Mouse (Mus musculus) megakaryocyte, embryonic 14.5 days (primary cell): ENCODE measurements at regions not wholly inside any gene's neighbourhood (a gene's known extent, or its start where the extent isn't known, plus 50 kb on each side); places are given as distances from the start of the nearest gene placed in this dataset.

Experiments used
- H3K27me3 ChIP-seq: replicated peaks from 2 replicates; pipeline ENCODE3; 2012; ENCODE audit warnings: inconsistent platforms
- H3K36me3 ChIP-seq: replicated peaks from 2 replicates; pipeline ENCODE3; 2012; ENCODE audit warnings: low read length, inconsistent platforms, mixed read lengths
- H3K4me1 ChIP-seq: 2 replicates; pipeline ENCODE4 v1.6.1; 2012; ENCODE audit warnings: inconsistent platforms
- H3K4me3 ChIP-seq: replicated peaks from 2 replicates; pipeline ENCODE3; 2012; ENCODE audit warnings: moderate library complexity, mild to moderate bottlenecking, inconsistent platforms
- H3K9me3 ChIP-seq: 2 replicates; pipeline ENCODE4 v1.6.1; 2012; ENCODE audit warnings: inconsistent platforms
- FLI1 ChIP-seq: IDR thresholded peaks from 2 replicates; pipeline ENCODE4 v1.6.1; 2012; ENCODE audit warnings: low read length, inconsistent platforms, mixed read lengths
- GATA1 ChIP-seq: IDR thresholded peaks from 3 replicates; pipeline ENCODE4 v1.6.1; 2012; ENCODE audit warnings: mixed read lengths, low read length, inconsistent platforms, borderline replicate concordance

GRCm38 (mm10) chr3:101163160-101163990 is 53.3 kb upstream of the Ptgfrn start:
- TF ChIP-seq FLI1 = no peak
- TF ChIP-seq GATA1 = no peak
- Histone ChIP-seq H3K4me1 (no peaks in the 10 kb centered on the region), H3K4me3 (no peak overlapping the region)

GRCm38 (mm10) chr3:101162536-101163159 is 52.6 kb upstream of the Ptgfrn start:
- no peak for TF ChIP-seq GATA1
- no peak for TF ChIP-seq FLI1
- H3K36me3 ChIP-seq = no peaks in the 10 kb centered on the region
- no peak overlapping the region for H3K4me3 ChIP-seq

More at GRCm38 (mm10) chr3:101163160-101163990, 53.3 kb upstream of the Ptgfrn start:
- Histone ChIP-seq H3K9me3 (peaks cover 3% of the 10 kb centered on the region; the same call in 1 of the 2 replicates), H3K27me3 (peaks cover 7% of the 10 kb centered on the region), H3K36me3 (no peaks in the 10 kb centered on the region)

DNA sequence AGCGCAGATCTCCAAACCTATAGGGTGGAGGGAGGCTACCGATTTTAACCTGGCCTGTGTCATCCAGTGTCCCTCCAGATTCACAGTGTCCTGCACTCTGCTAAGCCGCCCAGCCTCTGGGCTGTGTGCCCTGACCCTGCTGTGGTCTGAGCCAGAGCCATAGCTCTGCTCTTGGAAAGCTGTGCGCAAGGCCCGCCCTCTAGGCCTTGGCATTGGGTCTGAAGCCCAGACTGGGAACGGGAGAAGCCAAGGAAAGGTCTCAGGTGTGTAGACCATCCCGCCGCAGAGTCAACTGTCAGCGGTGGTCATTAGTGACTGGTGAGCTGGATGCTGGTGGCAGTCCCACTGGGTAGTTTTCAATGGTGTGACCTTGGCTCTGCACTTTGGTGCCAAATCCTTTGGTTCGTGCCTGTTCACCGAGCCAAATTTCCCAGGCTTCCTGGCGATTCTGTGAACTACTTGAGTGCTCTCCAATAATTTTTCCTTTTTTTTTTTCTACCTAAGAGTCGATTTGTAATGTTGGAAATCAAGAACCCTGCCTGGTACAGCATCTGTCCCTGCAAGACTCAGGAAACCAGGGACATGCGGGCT is 52.0 kb upstream of the Ptgfrn start:
- TF ChIP-seq FLI1 (no peak), GATA1 (no peak)
- no peak overlapping the region for H3K4me3 ChIP-seq
- peaks cover 6% of the 10 kb centered on the region; the same call in 1 of the 2 replicates for H3K9me3 ChIP-seq

More at GRCm38 (mm10) chr3:101162536-101163159, 52.6 kb upstream of the Ptgfrn start:
- no peaks in the 10 kb centered on the region for H3K4me1 ChIP-seq
- H3K27me3 ChIP-seq = peaks cover 7% of the 10 kb centered on the region
- peaks cover 6% of the 10 kb centered on the region; the same call in 1 of the 2 replicates for H3K9me3 ChIP-seq

GRCm38 (mm10) chr3:101161421-101161940 is 51.4 kb upstream of the Ptgfrn start:
- no peak overlapping the region for H3K4me3 ChIP-seq
- TF ChIP-seq GATA1 (no peak), FLI1 (no peak)
- H3K4me1 ChIP-seq = no peaks in the 10 kb centered on the region
- H3K27me3 ChIP-seq = peaks cover 7% of the 10 kb centered on the region
- peaks cover 6% of the 10 kb centered on the region; the same call in 1 of the 2 replicates for H3K9me3 ChIP-seq
- no peaks in the 10 kb centered on the region for H3K36me3 ChIP-seq

More for the DNA sequence above, 52.0 kb upstream of the Ptgfrn start:
- no peaks in the 10 kb centered on the region for H3K36me3 ChIP-seq
- no peaks in the 10 kb centered on the region for H3K4me1 ChIP-seq
- H3K27me3 ChIP-seq = peaks cover 7% of the 10 kb centered on the region
